Mouse (Mus musculus) left cerebral cortex, adult 18-20 months (tissue): Measurements from ENCODE around the gene Ybx3. TPM values are rescaled to one million over a fixed set of nuclear protein-coding genes. Genes with fewer than 3 reads are reported as not detected.
A peak's percentile ranks its signal among the peaks of the same experiment; 100 is the strongest.

ENCODE experiments used
- DNase-seq, 2 experiments: peaks; one replicate each; pipeline ENCODE4 v3.0.0; 2021 to 2022; ENCODE audit warnings: low spot score in 2 of 2, mixed read lengths in 1 of 2
- long read RNA-seq, 2 experiments: library from polyadenylated mRNA; stranded (forward); transcript quantifications; one replicate each; pipeline ENCODE4 v2.0.0; 2021
- total RNA-seq, 2 experiments: library from RNA; stranded (reverse); gene quantifications; 2 replicates each; pipeline ENCODE4 v1.2.3; 2021

Ybx3 gene
- 10 to 100 TPM; 43.0 to 44.9 TPM for total RNA-seq
- long read RNA-seq, experiment 1, transcript Ybx3-201 (10 exons, 1,853 nt) = minor isoform, 15 of 48 reads
- long read RNA-seq, experiment 1, transcript Ybx3-202 (9 exons, 1,684 nt) = major isoform, 30 of 48 reads
- long read RNA-seq, experiment 1, partial matches to known transcripts = 1 of 48 reads
- long read RNA-seq, experiment 1, other reads (novel, unspliced or antisense) = 2 of 48 reads
- long read RNA-seq, experiment 2, transcript Ybx3-202 (9 exons, 1,684 nt) = minor isoform, 15 of 44 reads
- long read RNA-seq, experiment 2, transcript Ybx3-201 (10 exons, 1,853 nt) = major isoform, 21 of 44 reads
- long read RNA-seq, experiment 2, partial matches to known transcripts = 2 of 44 reads
- long read RNA-seq, experiment 2, other reads (novel, unspliced or antisense) = 4 of 44 reads

GRCm38 (mm10) chr6:131388040-131389021 is at the start of gene Ybx3:
Gene Ybx3, minus strand, starts transcription at chr6:131388476.
- peak; percentile 84 to 91 for DNase-seq

GRCm38 (mm10) chr6:131436626-131437025 is 48.4 kb upstream of the Ybx3 start:
- DNase-seq = no peak

GRCm38 (mm10) chr6:131434088-131434487 is 45.8 kb upstream of the Ybx3 start:
- no peak for DNase-seq

GRCm38 (mm10) chr6:131433153-131434048 is 45.1 kb upstream of the Ybx3 start:
- no peak for DNase-seq

DNA sequence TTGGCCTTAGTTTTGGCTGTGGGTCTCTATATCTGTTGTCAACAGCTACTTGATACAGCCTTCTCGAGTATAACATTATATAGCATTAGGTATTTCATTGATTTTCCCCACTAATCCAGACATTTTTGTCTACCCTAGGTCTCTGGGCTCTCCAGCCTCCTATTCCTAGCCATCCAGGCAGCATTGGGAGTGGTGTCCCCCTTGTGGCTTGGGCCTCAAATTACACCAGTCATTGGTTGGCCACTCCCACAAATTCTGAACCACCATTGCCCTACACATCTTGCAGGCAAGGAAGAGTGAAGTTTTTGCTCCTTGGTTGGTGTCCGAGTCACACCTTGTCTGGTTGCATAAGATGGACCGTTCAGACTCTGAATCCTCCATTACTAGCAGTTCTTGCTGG is 33.3 kb upstream of the Ybx3 start:
- peak in 1 of 2 experiments; percentile 9 for DNase-seq

DNA sequence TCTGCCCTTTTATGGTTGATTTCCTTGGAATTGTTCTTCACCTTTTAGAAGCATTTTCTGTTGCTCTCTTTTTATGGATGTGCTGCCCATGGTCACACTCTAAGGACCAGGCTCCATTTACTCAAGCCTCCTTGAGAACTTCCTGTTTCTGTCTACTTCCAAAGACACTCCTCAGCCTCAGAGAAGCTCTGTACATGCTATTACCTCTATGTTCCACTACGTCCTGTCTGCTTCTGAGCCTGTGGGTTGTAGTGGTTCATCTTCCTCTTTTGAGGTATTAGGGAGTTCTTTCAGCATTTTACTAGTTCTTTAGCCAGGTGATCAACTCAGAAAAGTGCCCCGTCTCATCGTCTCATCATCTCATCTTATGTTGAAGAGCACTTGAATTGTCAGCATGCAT is 31.3 kb upstream of the Ybx3 start:
- no peak for DNase-seq

- peak in 1 of 2 experiments; percentile 8 for DNase-seq
These were observed 30.5 kb upstream of the Ybx3 start for GRCm38 (mm10) chr6:131418770-131419169.

DNA sequence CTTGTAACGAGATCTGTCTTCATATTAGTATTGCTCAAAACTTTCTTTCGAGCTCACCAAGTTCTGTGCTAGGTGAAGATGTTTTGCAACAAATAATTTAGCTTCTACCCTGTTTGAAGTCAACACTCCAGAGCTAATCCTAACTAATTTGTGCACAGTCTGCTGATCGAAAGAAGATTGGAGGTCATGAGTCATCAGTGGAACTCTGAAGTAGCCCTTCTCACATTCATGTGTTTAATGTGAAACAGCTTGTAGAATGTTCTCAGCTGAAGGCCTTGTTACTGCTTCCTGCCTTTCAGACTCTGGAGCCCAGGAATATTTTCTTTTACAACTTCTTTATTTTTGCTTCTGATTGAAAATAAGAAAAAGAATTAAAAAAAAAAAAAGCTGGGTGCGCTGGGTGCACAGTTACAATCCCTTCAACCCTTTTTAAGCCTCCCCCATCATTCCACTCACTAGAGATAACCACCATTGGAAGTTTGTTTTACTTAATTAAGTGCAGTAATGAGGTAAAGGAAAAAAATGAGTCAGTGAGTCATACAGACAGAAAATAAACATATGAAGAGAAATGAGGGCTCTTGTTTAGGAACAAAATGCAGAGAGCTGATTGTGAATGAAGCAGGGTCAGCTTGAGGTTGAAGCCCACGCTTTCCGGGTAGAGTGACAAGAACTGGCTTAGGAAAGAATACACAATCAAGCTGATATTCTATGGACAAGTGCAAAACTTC is 23.0 kb upstream of the Ybx3 start:
- no peak for DNase-seq

GRCm38 (mm10) chr6:131406957-131407356 is 18.7 kb upstream of the Ybx3 start:
- no peak for DNase-seq

GRCm38 (mm10) chr6:131405896-131406295 is 17.6 kb upstream of the Ybx3 start:
- no peak for DNase-seq

DNA sequence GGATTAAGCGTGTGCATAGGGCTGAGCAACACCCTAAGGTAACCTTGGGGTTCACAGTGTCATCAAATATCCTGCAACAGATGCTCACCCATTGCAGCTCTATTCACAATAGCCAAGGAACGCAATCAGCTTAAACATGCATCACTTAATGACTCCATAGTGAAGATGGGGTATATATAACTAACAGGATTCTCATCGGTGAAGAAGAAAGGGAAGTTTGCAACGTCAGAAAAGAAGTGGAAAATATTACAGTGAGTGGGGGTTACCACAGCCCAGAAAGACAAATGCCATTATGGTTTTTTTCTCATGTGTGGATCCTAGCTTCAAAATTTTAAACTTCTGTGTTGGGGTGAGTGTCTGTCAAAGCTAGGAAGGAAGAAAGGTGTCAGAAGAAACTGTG is 16.9 kb upstream of the Ybx3 start:
- DNase-seq = no peak

DNA sequence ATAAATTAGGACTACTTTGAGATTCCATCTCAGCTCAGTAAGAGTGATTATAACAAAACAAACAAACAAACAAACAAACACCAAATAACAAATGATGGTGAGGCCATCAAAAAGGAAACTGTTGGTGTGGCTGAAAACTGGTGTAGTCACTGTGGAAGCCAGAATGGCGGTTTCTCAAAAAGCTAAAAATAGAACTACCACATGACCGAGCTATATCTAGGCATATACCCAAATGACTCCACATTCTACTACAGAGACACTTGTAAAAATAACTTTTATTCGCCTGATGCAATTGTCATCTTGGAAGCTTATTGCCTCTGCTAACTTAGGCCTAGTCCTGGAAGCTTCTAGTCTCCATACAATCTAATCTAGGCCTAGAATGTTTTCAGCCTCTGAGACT is 16.0 kb upstream of the Ybx3 start:
- no peak for DNase-seq

DNA sequence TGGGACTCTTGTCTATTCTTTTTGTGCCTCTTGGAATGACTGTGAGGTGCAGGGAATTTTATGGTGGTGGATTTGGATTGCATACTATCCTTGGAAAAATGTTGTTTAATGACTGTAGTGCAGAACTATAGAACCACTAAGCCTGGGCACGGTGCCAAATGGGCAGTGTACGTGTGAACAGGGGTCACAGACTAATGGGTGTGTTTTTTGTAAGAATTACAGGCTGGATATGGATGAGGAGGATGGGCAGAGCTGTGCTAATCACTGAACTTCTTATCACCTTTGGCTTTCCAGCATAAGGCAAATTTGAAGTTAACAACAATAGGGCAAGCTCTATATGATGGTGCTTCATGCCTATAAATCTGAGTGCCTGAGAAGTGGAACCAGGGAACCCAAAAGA is 14.8 kb upstream of the Ybx3 start:
- DNase-seq = no peak

- no peak for DNase-seq
These were observed 14.3 kb upstream of the Ybx3 start for GRCm38 (mm10) chr6:131402606-131403005.

GRCm38 (mm10) chr6:131401259-131401658 is 13.0 kb upstream of the Ybx3 start:
- no peak for DNase-seq

GRCm38 (mm10) chr6:131396650-131397049 is 8.4 kb upstream of the Ybx3 start:
- no peak for DNase-seq

GRCm38 (mm10) chr6:131393873-131394660 is 5.8 kb upstream of the Ybx3 start:
- no peak for DNase-seq

DNA sequence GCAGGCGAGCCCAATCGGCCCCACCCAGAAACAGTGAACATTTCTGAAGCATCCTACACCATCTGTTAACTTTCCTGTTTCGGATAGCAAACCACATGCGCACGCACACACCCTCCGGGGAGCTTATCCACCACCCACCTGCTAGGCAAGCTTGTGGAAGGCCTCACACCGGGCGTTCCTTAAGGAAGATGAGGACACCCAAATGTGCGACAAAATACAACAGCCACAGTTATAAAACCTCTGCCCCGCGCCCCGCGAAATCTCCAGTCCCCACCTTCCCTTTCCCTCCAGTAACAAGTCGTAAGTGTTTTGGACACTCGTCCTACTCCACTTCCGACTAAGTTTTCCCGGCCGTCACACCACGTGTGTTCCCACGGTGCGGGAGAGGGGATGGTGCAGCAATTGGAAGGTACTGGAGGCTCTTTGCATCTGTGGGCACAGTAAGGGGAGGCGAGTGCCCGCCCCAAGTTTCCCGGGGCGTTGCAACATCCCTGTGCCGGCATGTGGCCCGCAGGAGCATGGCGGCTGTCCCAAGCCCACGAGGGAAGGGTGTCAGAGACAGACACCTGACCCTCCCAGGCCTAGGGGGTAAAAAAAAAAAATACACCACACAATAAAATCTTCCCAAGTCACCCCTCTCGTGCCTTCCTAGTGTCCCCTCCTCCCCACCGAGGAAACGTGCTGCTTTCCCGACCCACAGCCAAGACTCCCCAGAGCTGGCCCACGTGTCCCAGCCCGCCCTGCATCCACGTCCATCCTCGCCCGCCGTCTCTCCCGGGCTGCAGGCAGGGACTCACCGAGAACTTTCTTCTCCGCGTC is 846 bp downstream of the Ybx3 start:
- DNase-seq = peak; percentile 67 to 80
